Mouse (Mus musculus) embryonic facial prominence, embryonic 12.5 days (tissue): ENCODE results near the gene Fbxw15. TPM values are rescaled to one million over a fixed set of nuclear protein-coding genes. Genes with fewer than 3 reads are reported as not detected.
"Not testable (repeated sequence)": the region's sequence is repeated elsewhere in the genome, so short reads cannot be mapped to it uniquely, and the experiment has no call there.

ENCODE experiments used
- ATAC-seq: fragments of 200-750 bp; cut with Nextera tagmentation; 2 replicates; pipeline ENCODE4 v1.8.0; 2017; ENCODE audit not compliant: insufficient number of reproducible peaks, insufficient read depth, low FRiP score, low TSS enrichment
- H3K27ac ChIP-seq: fragments of 300-500 bp; sonication (generic); 2 replicates; pipeline ENCODE4 v1.5.1; 2016; ENCODE audit warnings: mild to moderate bottlenecking
- H3K27me3 ChIP-seq: fragments of 300-500 bp; sonication (generic); 2 replicates; pipeline ENCODE4 v1.6.1; 2016; ENCODE audit warnings: mild to moderate bottlenecking, moderate library complexity
- H3K36me3 ChIP-seq: fragments of 300-500 bp; sonication (generic); 2 replicates; pipeline ENCODE4 v1.6.1; 2016; ENCODE audit warnings: mild to moderate bottlenecking
- H3K4me1 ChIP-seq: fragments of 300-500 bp; sonication (generic); 2 replicates; pipeline ENCODE4 v1.6.1; 2016
- H3K4me2 ChIP-seq: fragments of 300-500 bp; sonication (generic); replicated peaks from 2 replicates; pipeline ENCODE4 v1.6.1; 2016; ENCODE audit warnings: mild to moderate bottlenecking, moderate library complexity
- H3K4me3 ChIP-seq: fragments of 300-500 bp; sonication (generic); 2 replicates; pipeline ENCODE4 v1.5.1; 2016; ENCODE audit warnings: mild to moderate bottlenecking
- H3K9ac ChIP-seq: fragments of 300-500 bp; sonication (generic); 2 replicates; pipeline ENCODE4 v1.6.1; 2016; ENCODE audit warnings: mild to moderate bottlenecking, moderate library complexity
- H3K9me3 ChIP-seq: fragments of 300-500 bp; sonication (generic); 2 replicates; pipeline ENCODE4 v1.6.1; 2016; ENCODE audit warnings: mild to moderate bottlenecking, moderate library complexity
- WGBS: fragments of 180-500 bp; shearing (Covaris S2); methylation state at CpG from one replicate; pipeline ENCODE4 v1.1.7; 2016; 5-methylcytosine and 5-hydroxymethylcytosine counted together
- polyA plus RNA-seq: library from polyadenylated mRNA; unstranded; fragments of >200 nt; fragmentation: Nextera tagmentation; extraction: Ambion mirVana; gene quantifications from 2 replicates; pipeline ENCODE4 v1.2.1, GENCODE M21; 2016

The Fbxw15 gene
- not detected in 2 replicates for polyA plus RNA-seq

- H3K9me3 ChIP-seq, H3K27me3 ChIP-seq, H3K9ac ChIP-seq, H3K4me3 ChIP-seq, H3K36me3 ChIP-seq, H3K4me1 ChIP-seq, ATAC-seq, H3K4me2 ChIP-seq, H3K27ac ChIP-seq: not testable (repeated sequence)
- WGBS: 85% methylated on average over 4 of the region's 4 CpGs
Observed at GRCm38 (mm10) chr9:109568162-109568561, at the start of gene Fbxw15. Gene Fbxw15 (minus strand): TSS chr9:109568262.

GRCm38 (mm10) chr9:109606837-109607236 lies 38.8 kb upstream of the Fbxw15 start:
- 38% methylated on average over 5 of the region's 5 CpGs for WGBS
- H3K27ac ChIP-seq, H3K4me2 ChIP-seq, ATAC-seq, H3K27me3 ChIP-seq, H3K9me3 ChIP-seq, H3K9ac ChIP-seq, H3K4me3 ChIP-seq, H3K4me1 ChIP-seq, H3K36me3 ChIP-seq: not testable (repeated sequence)

GRCm38 (mm10) chr9:109602128-109602527 lies 34.1 kb upstream of the Fbxw15 start:
- WGBS: 55% methylated on average over 2 of the region's 2 CpGs
- not testable (repeated sequence) for H3K4me3 ChIP-seq, H3K9me3 ChIP-seq

GRCm38 (mm10) chr9:109597226-109597625 lies 29.2 kb upstream of the Fbxw15 start:
- Histone ChIP-seq H3K4me3 (no peak overlapping the region), H3K9ac (no peak overlapping the region), H3K36me3 (no peaks in the 10 kb centered on the region), H3K9me3 (no peaks in the 10 kb centered on the region), H3K4me2 (no peak overlapping the region), H3K27ac (no peak overlapping the region), H3K27me3 (no peaks in the 10 kb centered on the region), H3K4me1 (no peaks in the 10 kb centered on the region)
- no peak for ATAC-seq

More at GRCm38 (mm10) chr9:109602128-109602527, 34.1 kb upstream of the Fbxw15 start:
- ATAC-seq, H3K4me2 ChIP-seq, H3K27me3 ChIP-seq, H3K4me1 ChIP-seq, H3K9ac ChIP-seq, H3K36me3 ChIP-seq, H3K27ac ChIP-seq: not testable (repeated sequence)

GRCm38 (mm10) chr9:109594866-109595265 lies 26.8 kb upstream of the Fbxw15 start:
- Histone ChIP-seq H3K4me1 (no peaks in the 10 kb centered on the region), H3K27me3 (no peaks in the 10 kb centered on the region), H3K9ac (no peak overlapping the region), H3K9me3 (no peaks in the 10 kb centered on the region), H3K4me3 (no peak overlapping the region), H3K4me2 (no peak overlapping the region), H3K36me3 (no peaks in the 10 kb centered on the region), H3K27ac (no peak overlapping the region)
- ATAC-seq: no peak
- 69% methylated on average over 2 of the region's 2 CpGs for WGBS

- 86% methylated on average over 1 of the region's 1 CpGs for WGBS
- Histone ChIP-seq H3K27ac (no peak overlapping the region), H3K4me2 (no peak overlapping the region), H3K4me3 (no peak overlapping the region), H3K4me1 (no peaks in the 10 kb centered on the region), H3K9ac (no peak overlapping the region), H3K27me3 (no peaks in the 10 kb centered on the region), H3K36me3 (no peaks in the 10 kb centered on the region), H3K9me3 (no peaks in the 10 kb centered on the region)
- ATAC-seq: no peak
Observed at GRCm38 (mm10) chr9:109565546-109565945, 2.5 kb downstream of the Fbxw15 start.

GRCm38 (mm10) chr9:109562106-109562505 lies 6.0 kb downstream of the Fbxw15 start:
- not testable (repeated sequence) for H3K36me3 ChIP-seq, H3K4me1 ChIP-seq, H3K27me3 ChIP-seq, H3K4me3 ChIP-seq, H3K27ac ChIP-seq, H3K4me2 ChIP-seq, H3K9me3 ChIP-seq, H3K9ac ChIP-seq, ATAC-seq

GRCm38 (mm10) chr9:109552483-109552882 lies 15.6 kb downstream of the Fbxw15 start:
- Histone ChIP-seq H3K27ac (no peak overlapping the region), H3K4me3 (no peak overlapping the region), H3K27me3 (no peaks in the 10 kb centered on the region), H3K4me1 (no peaks in the 10 kb centered on the region), H3K9ac (no peak overlapping the region), H3K4me2 (no peak overlapping the region), H3K9me3 (no peaks in the 10 kb centered on the region), H3K36me3 (no peaks in the 10 kb centered on the region)
- WGBS: 71% methylated on average over 3 of the region's 3 CpGs
- ATAC-seq: no peak

GRCm38 (mm10) chr9:109549666-109550065 lies 18.4 kb downstream of the Fbxw15 start:
- H3K27ac ChIP-seq, H3K4me3 ChIP-seq, H3K9ac ChIP-seq, H3K9me3 ChIP-seq, H3K27me3 ChIP-seq, H3K36me3 ChIP-seq, H3K4me2 ChIP-seq, H3K4me1 ChIP-seq, ATAC-seq: not testable (repeated sequence)
- WGBS: 20% methylated on average over 2 of the region's 2 CpGs

- no peak overlapping the region for H3K4me2 ChIP-seq
- no peak overlapping the region for H3K9ac ChIP-seq
- H3K4me1 ChIP-seq: no peaks in the 10 kb centered on the region
- ATAC-seq: no peak
- WGBS: 75% methylated on average over 5 of the region's 5 CpGs
- no peak overlapping the region for H3K27ac ChIP-seq
- H3K36me3 ChIP-seq: no peaks in the 10 kb centered on the region
- no peaks in the 10 kb centered on the region for H3K9me3 ChIP-seq
- no peaks in the 10 kb centered on the region for H3K27me3 ChIP-seq
- no peak overlapping the region for H3K4me3 ChIP-seq
Observed at GRCm38 (mm10) chr9:109523385-109524064, 44.5 kb downstream of the Fbxw15 start.
